Mouse (Mus musculus): ENCODE measurements at regions not wholly inside any gene's neighbourhood (a gene's known extent, or its start where the extent isn't known, plus 50 kb on each side); places are given as distances from the start of the nearest gene placed in this dataset.

DNA sequence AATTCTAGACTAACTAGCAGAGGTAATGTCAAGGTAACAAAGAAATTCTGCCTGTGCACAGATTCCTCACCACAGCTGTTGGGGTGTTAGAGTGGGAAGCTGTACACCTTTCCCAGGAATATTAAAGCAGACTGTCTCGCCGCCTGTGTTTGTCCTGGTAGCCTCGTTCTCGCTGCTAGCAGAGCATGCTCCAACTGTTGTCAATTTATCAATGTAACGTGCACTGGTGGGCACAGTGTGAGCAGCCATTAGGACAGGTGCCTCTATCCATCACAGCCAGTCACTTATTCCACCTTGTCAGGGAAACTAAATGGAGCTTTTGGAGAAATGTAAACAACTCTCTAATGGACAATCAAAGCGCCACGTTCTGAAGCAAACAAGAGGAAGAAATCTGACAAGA is 339.4 kb downstream of the Lmo4 start:
- TF ChIP-seq CTCF (IDR thresholded peaks at IDR 0.05; ENCODE audit: borderline replicate concordance, control insufficient read depth, extremely low read depth, insufficient read depth, low read length, poor library complexity) (no peak), POLR2A (IDR thresholded peaks at IDR 0.05; ENCODE audit: control insufficient read depth, extremely low read depth, insufficient read depth, low read length, poor library complexity) (no peak)
- no peaks in the 10 kb centered on the region for H3K27me3 ChIP-seq (ENCODE audit: control insufficient read depth, insufficient read depth, low read length)
- WGBS = 96% methylated on average over 7 of the region's 7 CpGs
- no peaks in the 10 kb centered on the region for H3K36me3 ChIP-seq (ENCODE audit: control insufficient read depth, insufficient read depth, low read length)
- H3K4me1 ChIP-seq (replicated peaks; ENCODE audit: control insufficient read depth, insufficient read depth, low read length) = no peaks in the 10 kb centered on the region
- DNase-seq = no peak
- H3K27ac ChIP-seq (ENCODE audit: control insufficient read depth, insufficient read depth, low read length) = no peak overlapping the region
- H3K4me3 ChIP-seq (ENCODE audit: control insufficient read depth, insufficient read depth, low read length) = no peak overlapping the region

DNA sequence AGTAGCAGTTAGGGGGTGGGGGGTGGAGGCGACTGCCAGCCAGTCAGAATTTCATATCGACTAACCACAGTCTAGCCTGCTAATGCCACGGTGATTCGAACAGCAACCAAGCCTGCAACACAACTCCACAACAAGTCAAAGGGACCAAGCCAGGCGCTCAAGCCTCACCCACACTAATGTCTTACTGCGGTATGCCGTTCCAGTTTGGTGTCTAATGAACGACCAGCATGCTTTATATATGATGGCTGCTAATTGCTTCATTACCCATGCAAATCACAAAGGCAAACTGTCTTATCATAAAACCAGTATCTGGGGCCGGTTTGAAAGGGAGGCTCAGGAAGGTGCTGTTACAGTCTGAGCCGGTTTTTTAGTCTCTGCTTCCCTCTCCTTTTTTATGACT is 340.5 kb downstream of the Lmo4 start:
- H3K27me3 ChIP-seq (ENCODE audit: control insufficient read depth, insufficient read depth, low read length) = no peaks in the 10 kb centered on the region
- no peaks in the 10 kb centered on the region for H3K4me1 ChIP-seq (replicated peaks; ENCODE audit: control insufficient read depth, insufficient read depth, low read length)
- no peaks in the 10 kb centered on the region for H3K36me3 ChIP-seq (ENCODE audit: control insufficient read depth, insufficient read depth, low read length)
- WGBS = 71% methylated on average over 10 of the region's 10 CpGs
- no peak overlapping the region for H3K4me3 ChIP-seq (ENCODE audit: control insufficient read depth, insufficient read depth, low read length)
- H3K27ac ChIP-seq (ENCODE audit: control insufficient read depth, insufficient read depth, low read length) = no peak overlapping the region
- no peak for DNase-seq
- TF ChIP-seq POLR2A (IDR thresholded peaks at IDR 0.05; ENCODE audit: control insufficient read depth, extremely low read depth, insufficient read depth, low read length, poor library complexity) (no peak), CTCF (IDR thresholded peaks at IDR 0.05; ENCODE audit: borderline replicate concordance, control insufficient read depth, extremely low read depth, insufficient read depth, low read length, poor library complexity) (no peak)

DNA sequence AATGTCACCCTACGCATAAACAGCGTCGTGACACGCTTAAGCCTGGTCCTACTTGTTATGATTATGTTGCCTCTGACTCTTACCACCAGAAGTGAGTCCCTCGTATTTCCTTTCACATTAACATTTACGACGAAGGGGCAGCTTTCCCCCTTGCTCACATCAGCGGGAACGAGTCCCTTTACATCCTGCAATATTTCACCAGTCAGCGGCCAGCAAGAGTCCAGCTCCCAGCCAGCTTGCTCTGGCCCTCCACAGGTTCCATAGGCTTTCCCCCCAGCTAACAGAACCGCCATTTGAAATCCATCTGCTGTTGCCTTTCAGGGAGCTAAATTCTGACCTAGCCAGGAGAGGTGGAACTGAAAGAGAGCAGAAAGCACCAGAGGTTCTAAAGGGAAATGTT is 342.5 kb downstream of the Lmo4 start:
- 90% methylated on average over 11 of the region's 11 CpGs for WGBS
- no peaks in the 10 kb centered on the region for H3K36me3 ChIP-seq (ENCODE audit: control insufficient read depth, insufficient read depth, low read length)
- H3K4me3 ChIP-seq (ENCODE audit: control insufficient read depth, insufficient read depth, low read length) = no peak overlapping the region
- H3K4me1 ChIP-seq (replicated peaks; ENCODE audit: control insufficient read depth, insufficient read depth, low read length) = no peaks in the 10 kb centered on the region
- H3K27ac ChIP-seq (ENCODE audit: control insufficient read depth, insufficient read depth, low read length) = no peak overlapping the region
- TF ChIP-seq POLR2A (IDR thresholded peaks at IDR 0.05; ENCODE audit: control insufficient read depth, extremely low read depth, insufficient read depth, low read length, poor library complexity) (no peak), CTCF (IDR thresholded peaks at IDR 0.05; ENCODE audit: borderline replicate concordance, control insufficient read depth, extremely low read depth, insufficient read depth, low read length, poor library complexity) (no peak)
- H3K27me3 ChIP-seq (ENCODE audit: control insufficient read depth, insufficient read depth, low read length) = no peaks in the 10 kb centered on the region
- no peak for DNase-seq

DNA sequence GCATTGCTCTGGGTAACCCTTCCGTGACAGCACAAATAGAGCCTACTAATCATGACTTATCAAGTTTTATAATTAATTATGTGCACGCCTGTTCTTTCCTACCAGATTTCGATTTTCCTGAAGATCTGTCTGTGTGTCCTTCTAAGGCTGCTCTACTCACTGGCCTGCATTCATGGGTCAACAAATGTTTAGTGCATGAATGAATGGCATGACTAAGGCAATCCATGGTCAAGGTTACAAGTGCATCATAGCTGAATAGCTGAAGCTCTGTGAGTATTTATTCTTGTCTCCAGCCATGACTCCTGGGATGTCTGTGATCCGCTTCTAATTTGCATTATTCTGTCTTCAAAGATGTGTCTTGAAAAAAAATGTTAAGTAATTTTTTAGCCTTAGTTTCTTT is 343.2 kb downstream of the Lmo4 start:
- H3K4me3 ChIP-seq (ENCODE audit: control insufficient read depth, insufficient read depth, low read length) = no peak overlapping the region
- no peak overlapping the region for H3K27ac ChIP-seq (ENCODE audit: control insufficient read depth, insufficient read depth, low read length)
- no peak for DNase-seq
- H3K27me3 ChIP-seq (ENCODE audit: control insufficient read depth, insufficient read depth, low read length) = no peaks in the 10 kb centered on the region
- no peaks in the 10 kb centered on the region for H3K36me3 ChIP-seq (ENCODE audit: control insufficient read depth, insufficient read depth, low read length)
- WGBS = 98% methylated on average over 4 of the region's 4 CpGs
- H3K4me1 ChIP-seq (replicated peaks; ENCODE audit: control insufficient read depth, insufficient read depth, low read length) = no peaks in the 10 kb centered on the region
- TF ChIP-seq CTCF (IDR thresholded peaks at IDR 0.05; ENCODE audit: borderline replicate concordance, control insufficient read depth, extremely low read depth, insufficient read depth, low read length, poor library complexity) (no peak), POLR2A (IDR thresholded peaks at IDR 0.05; ENCODE audit: control insufficient read depth, extremely low read depth, insufficient read depth, low read length, poor library complexity) (no peak)

DNA sequence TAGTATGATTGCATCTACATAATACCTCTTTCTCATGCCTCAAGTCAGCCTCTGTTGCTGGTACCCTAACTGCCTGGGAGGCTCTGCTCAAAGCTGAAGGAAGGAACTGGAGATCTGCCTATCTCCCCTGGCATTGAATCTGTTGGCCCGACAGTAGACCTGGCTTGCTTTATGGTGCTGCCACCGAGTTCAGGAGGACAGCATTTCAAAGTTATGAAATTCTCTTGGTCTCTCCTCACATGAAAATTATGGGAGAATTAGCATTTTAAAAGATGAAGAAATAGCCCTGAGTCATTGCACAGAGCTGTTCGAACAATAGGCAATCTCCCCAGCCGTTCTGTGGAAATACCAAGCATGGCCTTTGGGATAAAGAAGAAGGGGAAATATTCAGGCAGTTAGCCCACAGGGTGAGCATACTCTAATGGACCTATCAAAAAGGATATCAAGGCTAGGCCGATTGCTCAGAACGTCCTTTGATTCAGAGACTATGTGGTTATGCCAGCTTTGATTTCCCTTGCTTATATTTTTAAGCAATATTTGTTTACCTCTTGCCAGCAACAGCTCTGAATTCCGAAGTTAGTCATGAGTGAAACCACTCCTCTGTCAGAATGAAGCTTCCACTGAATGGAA is 369.3 kb downstream of the Lmo4 start:
- Histone ChIP-seq H3K4me3 (ENCODE audit: control insufficient read depth, insufficient read depth, low read length) (no peak overlapping the region), H3K4me1 (replicated peaks; ENCODE audit: control insufficient read depth, insufficient read depth, low read length) (no peaks in the 10 kb centered on the region), H3K27me3 (ENCODE audit: control insufficient read depth, insufficient read depth, low read length) (no peaks in the 10 kb centered on the region), H3K36me3 (ENCODE audit: control insufficient read depth, insufficient read depth, low read length) (no peaks in the 10 kb centered on the region), H3K27ac (ENCODE audit: control insufficient read depth, insufficient read depth, low read length) (no peak overlapping the region)
- no peak for DNase-seq
- TF ChIP-seq POLR2A (IDR thresholded peaks at IDR 0.05; ENCODE audit: control insufficient read depth, extremely low read depth, insufficient read depth, low read length, poor library complexity) (no peak), CTCF (IDR thresholded peaks at IDR 0.05; ENCODE audit: borderline replicate concordance, control insufficient read depth, extremely low read depth, insufficient read depth, low read length, poor library complexity) (no peak)
- WGBS = 91% methylated on average over 7 of the region's 7 CpGs

DNA sequence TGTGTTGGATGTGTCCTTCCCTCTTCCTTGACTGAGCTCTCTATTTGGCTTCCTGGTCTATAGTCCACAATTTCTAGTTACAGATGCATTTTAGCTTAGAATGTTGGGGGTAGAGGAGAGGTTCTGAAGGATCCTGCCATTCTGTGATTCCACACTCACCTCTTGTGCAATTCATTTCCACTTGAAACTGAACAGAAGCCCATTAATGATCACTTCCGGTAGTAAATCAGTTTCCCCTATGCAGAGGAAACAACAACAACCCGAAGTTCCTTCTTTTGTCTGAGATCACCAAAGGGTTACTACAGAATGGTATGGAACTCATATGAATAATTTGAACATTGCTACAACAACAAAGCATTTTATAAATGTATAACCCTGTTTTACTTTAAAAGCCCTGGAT is 370.3 kb downstream of the Lmo4 start:
- H3K4me1 ChIP-seq (replicated peaks; ENCODE audit: control insufficient read depth, insufficient read depth, low read length) = no peaks in the 10 kb centered on the region
- H3K27me3 ChIP-seq (ENCODE audit: control insufficient read depth, insufficient read depth, low read length) = no peaks in the 10 kb centered on the region
- no peak overlapping the region for H3K4me3 ChIP-seq (ENCODE audit: control insufficient read depth, insufficient read depth, low read length)
- H3K36me3 ChIP-seq (ENCODE audit: control insufficient read depth, insufficient read depth, low read length) = no peaks in the 10 kb centered on the region
- no peak for TF ChIP-seq CTCF (IDR thresholded peaks at IDR 0.05; ENCODE audit: borderline replicate concordance, control insufficient read depth, extremely low read depth, insufficient read depth, low read length, poor library complexity)
- no peak for TF ChIP-seq POLR2A (IDR thresholded peaks at IDR 0.05; ENCODE audit: control insufficient read depth, extremely low read depth, insufficient read depth, low read length, poor library complexity)
- 27% methylated on average over 2 of the region's 2 CpGs for WGBS
- DNase-seq = no peak
- no peak overlapping the region for H3K27ac ChIP-seq (ENCODE audit: control insufficient read depth, insufficient read depth, low read length)

DNA sequence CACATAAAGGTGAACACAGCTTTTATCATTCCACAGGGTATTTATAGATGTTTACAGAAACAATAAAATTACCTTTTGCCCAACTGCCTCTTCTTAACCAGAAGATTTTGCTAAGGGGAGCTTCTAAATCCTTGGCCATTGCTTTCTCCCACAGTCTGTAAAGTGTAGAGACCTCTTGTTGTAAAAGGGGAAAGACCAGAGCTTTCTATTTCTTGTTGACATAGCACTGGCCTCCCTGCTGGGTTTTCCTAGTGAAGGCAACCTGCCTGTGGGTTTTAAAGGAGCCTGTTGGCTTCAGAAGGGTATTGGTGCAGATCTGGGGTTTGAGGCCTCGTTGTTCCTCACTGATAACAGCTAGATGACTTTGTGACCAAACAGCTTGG is 381.6 kb downstream of the Lmo4 start:
- H3K27me3 ChIP-seq (ENCODE audit: control insufficient read depth, insufficient read depth, low read length) = no peaks in the 10 kb centered on the region
- no peak overlapping the region for H3K4me3 ChIP-seq (ENCODE audit: control insufficient read depth, insufficient read depth, low read length)
- TF ChIP-seq POLR2A (IDR thresholded peaks at IDR 0.05; ENCODE audit: control insufficient read depth, extremely low read depth, insufficient read depth, low read length, poor library complexity) = no peak
- no peak for TF ChIP-seq CTCF (IDR thresholded peaks at IDR 0.05; ENCODE audit: borderline replicate concordance, control insufficient read depth, extremely low read depth, insufficient read depth, low read length, poor library complexity)
- 58% methylated on average over 1 of the region's 1 CpGs for WGBS
- no peaks in the 10 kb centered on the region; the same call in 1 of the 2 replicates for H3K4me1 ChIP-seq (replicated peaks; ENCODE audit: control insufficient read depth, insufficient read depth, low read length)
- no peak overlapping the region for H3K27ac ChIP-seq (ENCODE audit: control insufficient read depth, insufficient read depth, low read length)
- no peaks in the 10 kb centered on the region for H3K36me3 ChIP-seq (ENCODE audit: control insufficient read depth, insufficient read depth, low read length)
- no peak for DNase-seq

Measured in thymus, adult 2 months (tissue).